Mouse (Mus musculus) hindbrain, embryonic 10.5 days (tissue): ENCODE data around the gene Tnip2. TPM values are rescaled to one million over a fixed set of nuclear protein-coding genes. Genes with fewer than 3 reads are reported as not detected.

ENCODE experiments used
- DNase-seq: peaks from one replicate; pipeline ENCODE4 v3.0.0-alpha.2; 2017; ENCODE audit warnings: low spot score
- H3K27ac ChIP-seq: fragments of 300-500 bp; sonication (generic); 2 replicates; pipeline ENCODE4 v1.5.1; 2016; ENCODE audit warnings: mild to moderate bottlenecking, moderate library complexity
- H3K27me3 ChIP-seq: fragments of 300-500 bp; sonication (generic); 2 replicates; pipeline ENCODE4 v1.6.1; 2016; ENCODE audit warnings: mild to moderate bottlenecking; ENCODE audit not compliant: poor library complexity, insufficient read depth, severe bottlenecking
- H3K36me3 ChIP-seq: fragments of 300-500 bp; sonication (generic); 2 replicates; pipeline ENCODE4 v1.6.1; 2016; ENCODE audit warnings: mild to moderate bottlenecking, moderate library complexity
- H3K4me1 ChIP-seq: fragments of 300-500 bp; sonication (generic); replicated peaks from 2 replicates; pipeline ENCODE4 v1.6.1; 2016; ENCODE audit warnings: mild to moderate bottlenecking
- H3K4me3 ChIP-seq: fragments of 300-500 bp; sonication (generic); 2 replicates; pipeline ENCODE4 v1.5.1; 2016; ENCODE audit warnings: mild to moderate bottlenecking, moderate library complexity
- H3K9me3 ChIP-seq: fragments of 300-500 bp; sonication (generic); 2 replicates; pipeline ENCODE4 v1.6.1; 2016; ENCODE audit warnings: mild to moderate bottlenecking, moderate library complexity
- WGBS: fragments of 180-500 bp; shearing (Covaris S2); methylation state at CpG from one replicate; pipeline ENCODE4 v1.1.7; 2016; 5-methylcytosine and 5-hydroxymethylcytosine counted together
- polyA plus RNA-seq: library from polyadenylated mRNA; unstranded; fragments of >200 nt; fragmentation: Nextera tagmentation; extraction: Ambion mirVana; gene quantifications from 2 replicates; pipeline ENCODE4 v1.2.1, GENCODE M21; 2016

The Tnip2 gene
- polyA plus RNA-seq, 1 experiment from 2014 or later = 5.6 TPM

DNA sequence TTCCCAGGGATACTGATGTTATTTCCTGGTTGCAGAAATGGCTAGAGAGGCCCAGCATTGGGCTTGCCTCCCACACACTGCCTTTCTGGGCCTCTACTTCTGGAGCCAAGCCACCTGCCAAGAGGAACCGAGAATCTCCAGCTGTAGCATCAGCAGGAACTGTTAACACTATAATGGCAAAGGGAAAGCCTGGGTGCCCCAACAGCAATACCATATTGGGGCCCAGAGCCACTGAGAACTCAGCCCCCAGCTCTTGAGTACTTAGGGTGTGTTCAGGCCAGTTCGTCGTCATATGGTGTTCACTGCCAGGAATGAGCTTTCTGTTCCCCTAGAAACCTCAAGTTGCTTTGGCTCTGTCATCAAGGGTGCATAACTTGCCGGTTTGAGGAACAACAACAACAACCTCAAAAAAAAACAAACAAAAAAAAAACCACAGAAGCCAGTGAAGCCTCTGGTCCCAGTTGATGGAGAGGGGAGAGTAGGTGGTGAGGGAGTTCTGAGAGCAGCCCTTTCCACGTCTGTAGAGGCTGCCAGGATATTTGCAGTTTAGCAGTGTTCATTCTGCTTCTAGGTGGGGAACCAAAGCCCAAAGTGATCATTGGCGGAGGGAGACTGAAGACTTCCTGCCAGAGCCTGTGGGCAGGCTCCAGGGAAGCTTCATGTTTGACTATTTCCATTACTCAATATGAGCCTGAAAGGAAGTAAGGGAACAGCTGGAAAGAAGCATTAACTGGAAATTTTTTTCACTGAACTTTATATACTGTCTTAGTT, 26.3 kb downstream of the Tnip2 start:
- Histone ChIP-seq H3K27me3 (no peaks in the 10 kb centered on the region), H3K36me3 (peaks cover 49% of the 10 kb centered on the region), H3K9me3 (no peaks in the 10 kb centered on the region), H3K4me3 (no peak overlapping the region), H3K27ac (no peak overlapping the region), H3K4me1 (no peaks in the 10 kb centered on the region)
- DNase-seq = no peak
- WGBS = 80% methylated on average over 6 of the region's 6 CpGs

DNA sequence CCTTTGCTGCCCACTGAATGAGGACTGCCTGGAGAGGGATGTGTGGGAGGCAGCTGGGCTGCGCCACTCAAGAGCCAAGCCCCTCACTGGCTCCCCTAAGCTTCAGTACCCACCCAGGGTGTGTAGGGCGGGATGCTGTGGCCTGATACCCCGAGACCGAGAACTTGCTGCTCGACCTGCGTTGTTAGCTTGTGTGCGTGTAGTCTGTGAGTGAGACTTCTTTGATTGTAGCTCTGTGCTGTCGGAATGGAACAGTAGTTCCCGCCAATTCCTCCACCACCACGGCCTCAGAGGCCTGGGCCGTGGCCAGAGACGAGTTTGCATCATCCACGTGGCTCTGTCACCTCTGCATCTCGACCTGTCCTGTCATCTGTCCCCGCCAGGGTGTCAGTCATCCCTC, 28.1 kb downstream of the Tnip2 start:
- peaks cover 67% of the 10 kb centered on the region for H3K36me3 ChIP-seq
- no peaks in the 10 kb centered on the region for H3K9me3 ChIP-seq
- H3K27ac ChIP-seq = no peak overlapping the region
- no peak for DNase-seq
- H3K27me3 ChIP-seq = no peaks in the 10 kb centered on the region
- no peaks in the 10 kb centered on the region for H3K4me1 ChIP-seq
- WGBS = 93% methylated on average over 15 of the region's 15 CpGs
- no peak overlapping the region for H3K4me3 ChIP-seq

- Histone ChIP-seq H3K27ac (no peak overlapping the region), H3K36me3 (peaks cover 96% of the 10 kb centered on the region), H3K4me3 (no peak overlapping the region), H3K9me3 (no peaks in the 10 kb centered on the region), H3K27me3 (no peaks in the 10 kb centered on the region), H3K4me1 (no peaks in the 10 kb centered on the region)
- DNase-seq = no peak
- 85% methylated on average over 3 of the region's 3 CpGs for WGBS
These were observed 32.9 kb downstream of the Tnip2 start for GRCm38 (mm10) chr5:34480926-34481325.

- whole genome bisulfite sequencing = 98% methylated on average over 2 of the region's 2 CpGs
- no peak for DNase-seq
- Histone ChIP-seq H3K9me3 (no peaks in the 10 kb centered on the region), H3K36me3 (peaks cover 90% of the 10 kb centered on the region), H3K4me3 (no peak overlapping the region), H3K27ac (no peak overlapping the region), H3K27me3 (no peaks in the 10 kb centered on the region), H3K4me1 (no peaks in the 10 kb centered on the region)
These were observed 45.6 kb downstream of the Tnip2 start for GRCm38 (mm10) chr5:34468039-34468775.

DNA sequence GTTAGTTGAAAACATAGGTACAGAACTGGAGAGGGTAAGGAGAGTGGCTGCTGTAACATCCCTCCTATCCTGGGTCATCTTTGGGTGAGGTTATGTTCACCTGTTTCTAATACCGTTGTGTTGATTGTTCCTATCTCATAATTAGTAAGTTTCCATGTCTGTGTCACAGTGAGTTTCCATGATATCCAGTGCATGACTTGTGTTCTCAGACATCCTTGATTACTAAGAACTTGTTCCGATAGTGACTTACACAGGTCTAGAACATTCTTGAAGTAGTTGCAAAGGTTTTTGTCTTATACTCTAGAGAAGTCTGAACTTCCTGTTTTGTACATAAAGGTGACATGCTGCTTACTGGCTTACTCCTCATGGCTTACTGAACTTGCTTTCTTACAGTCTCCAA, 47.1 kb downstream of the Tnip2 start:
- no peak for DNase-seq
- Histone ChIP-seq H3K27me3 (no peaks in the 10 kb centered on the region), H3K36me3 (peaks cover 93% of the 10 kb centered on the region), H3K4me1 (no peaks in the 10 kb centered on the region), H3K27ac (no peak overlapping the region), H3K4me3 (no peak overlapping the region), H3K9me3 (no peaks in the 10 kb centered on the region)
- 92% methylated on average over 2 of the region's 2 CpGs for WGBS

- Histone ChIP-seq H3K4me3 (no peak overlapping the region), H3K27ac (no peak overlapping the region), H3K4me1 (no peaks in the 10 kb centered on the region), H3K9me3 (no peaks in the 10 kb centered on the region), H3K27me3 (no peaks in the 10 kb centered on the region), H3K36me3 (peaks cover 93% of the 10 kb centered on the region)
- DNase-seq = no peak
- 96% methylated on average over 1 of the region's 1 CpGs for WGBS
These were observed 47.7 kb downstream of the Tnip2 start for GRCm38 (mm10) chr5:34466079-34466478.

GRCm38 (mm10) chr5:34461841-34462240, 52.0 kb downstream of the Tnip2 start:
- no peaks in the 10 kb centered on the region for H3K27me3 ChIP-seq
- WGBS = 91% methylated on average over 6 of the region's 6 CpGs
- H3K27ac ChIP-seq = no peak overlapping the region
- H3K9me3 ChIP-seq = no peaks in the 10 kb centered on the region
- H3K4me3 ChIP-seq = no peak overlapping the region
- no peak for DNase-seq
- H3K4me1 ChIP-seq = no peaks in the 10 kb centered on the region
- H3K36me3 ChIP-seq = peaks cover 98% of the 10 kb centered on the region

- H3K36me3 ChIP-seq = peaks cover 96% of the 10 kb centered on the region
- H3K4me3 ChIP-seq = no peak overlapping the region
- H3K27me3 ChIP-seq = no peaks in the 10 kb centered on the region
- WGBS = 95% methylated on average over 4 of the region's 4 CpGs
- no peaks in the 10 kb centered on the region for H3K9me3 ChIP-seq
- no peak overlapping the region for H3K27ac ChIP-seq
- no peak for DNase-seq
- H3K4me1 ChIP-seq = no peaks in the 10 kb centered on the region
These were observed 52.5 kb downstream of the Tnip2 start for GRCm38 (mm10) chr5:34461294-34461693.

DNA sequence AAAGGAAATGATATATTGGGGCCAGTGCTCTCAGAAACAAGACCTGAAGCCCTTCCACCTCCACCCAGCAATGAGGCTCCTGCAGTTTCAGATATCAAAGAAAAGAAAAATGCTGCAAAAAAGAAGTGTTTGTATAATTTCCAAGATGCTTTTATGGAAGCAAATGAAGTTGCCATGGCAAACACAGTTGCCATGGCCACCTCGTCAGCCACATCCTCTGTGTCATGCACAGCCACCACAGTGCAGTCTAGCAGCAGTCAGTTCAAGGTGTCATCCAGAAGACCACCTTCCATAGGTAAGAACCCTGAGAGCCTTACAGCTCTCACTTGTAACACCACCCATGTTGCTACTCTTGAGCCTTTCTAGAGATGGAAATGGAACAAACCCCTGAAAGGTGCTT, 54.8 kb downstream of the Tnip2 start:
- no peaks in the 10 kb centered on the region for H3K4me1 ChIP-seq
- no peak for DNase-seq
- peaks cover 92% of the 10 kb centered on the region for H3K36me3 ChIP-seq
- 87% methylated on average over 1 of the region's 1 CpGs for WGBS
- H3K27me3 ChIP-seq = no peaks in the 10 kb centered on the region
- no peaks in the 10 kb centered on the region for H3K9me3 ChIP-seq
- no peak overlapping the region for H3K4me3 ChIP-seq
- no peak overlapping the region for H3K27ac ChIP-seq

- Histone ChIP-seq H3K27ac (no peak overlapping the region), H3K4me1 (no peaks in the 10 kb centered on the region), H3K4me3 (no peak overlapping the region), H3K27me3 (no peaks in the 10 kb centered on the region), H3K36me3 (peaks cover 87% of the 10 kb centered on the region), H3K9me3 (no peaks in the 10 kb centered on the region)
- WGBS = 92% methylated on average over 9 of the region's 9 CpGs
- no peak for DNase-seq
These were observed 67.6 kb downstream of the Tnip2 start for GRCm38 (mm10) chr5:34446207-34446606.

Other genes starting within 250 kb of the Tnip2 start
- gene Zfyve28, start 225.5 kb downstream of the Tnip2 start, polyA plus RNA-seq = 1.3 and 2.0 TPM in 2 replicates
- gene Cfap99, start 225.4 kb downstream of the Tnip2 start, polyA plus RNA-seq = not detected in 2 replicates
- 181 and 193 TPM in 2 replicates for gene Rnf4, start 177.7 kb downstream of the Tnip2 start, polyA plus RNA-seq
- gene Fam193a, start 144.1 kb downstream of the Tnip2 start, polyA plus RNA-seq = 13.2 and 13.3 TPM in 2 replicates
- gene Sh3bp2, start 11.8 kb upstream of the Tnip2 start, polyA plus RNA-seq = 7.2 and 9.4 TPM in 2 replicates
- gene Add1, start 59.7 kb upstream of the Tnip2 start, polyA plus RNA-seq = 179 and 194 TPM in 2 replicates
- gene Mfsd10, start 123.2 kb upstream of the Tnip2 start, polyA plus RNA-seq = 86.8 and 92.9 TPM in 2 replicates
- gene Nop14, start 146.2 kb upstream of the Tnip2 start, polyA plus RNA-seq = 19.7 and 27.4 TPM in 2 replicates
- gene Grk4, start 146.4 kb upstream of the Tnip2 start, polyA plus RNA-seq = 2.0 and 2.1 TPM in 2 replicates
- gene Htt, start 247.7 kb upstream of the Tnip2 start, polyA plus RNA-seq = 15.6 and 16.9 TPM in 2 replicates